Mouse (Mus musculus) cortical plate, adult 2 months (tissue): ENCODE results near the gene Sema6d. TPM values are rescaled to one million over a fixed set of nuclear protein-coding genes. Genes with fewer than 3 reads are reported as not detected.

ENCODE experiments used
- H3K27ac ChIP-seq: fragments of 200-500 bp; 2 replicates; pipeline ENCODE4 v1.5.1; 2012; ENCODE audit warnings: low read length, control low read depth, inconsistent platforms; ENCODE audit not compliant: insufficient read depth
- H3K4me1 ChIP-seq: fragments of 200-500 bp; 2 replicates; pipeline ENCODE4 v1.6.1; 2011; ENCODE audit warnings: low read length; ENCODE audit not compliant: control insufficient read depth, insufficient read depth
- H3K4me3 ChIP-seq: fragments of 200-500 bp; 2 replicates; pipeline ENCODE4 v1.5.1; 2011; ENCODE audit warnings: mild to moderate bottlenecking, low read length, control low read depth; ENCODE audit not compliant: insufficient read depth
- CTCF ChIP-seq: fragments of 200-500 bp; IDR thresholded peaks from 2 replicates; pipeline ENCODE4 v1.5.1; 2011; ENCODE audit warnings: mild to moderate bottlenecking, control low read depth, low read length; ENCODE audit not compliant: insufficient read depth; ENCODE audit errors: extremely low read depth
- POLR2A ChIP-seq: fragments of 200-500 bp; IDR thresholded peaks from 2 replicates; pipeline ENCODE4 v1.6.1; 2011; ENCODE audit warnings: mild to moderate bottlenecking, low read length, control low read depth; ENCODE audit not compliant: insufficient read depth; ENCODE audit errors: extremely low read depth
- polyA plus RNA-seq: library from polyadenylated mRNA; depleted of rRNA; stranded (reverse); fragments of >200 nt; gene quantifications from 2 replicates; pipeline ENCODE4 v1.2.3, GENCODE M21; 2012

Gene Sema6d
- polyA plus RNA-seq, 1 experiment = 26.9 TPM

DNA sequence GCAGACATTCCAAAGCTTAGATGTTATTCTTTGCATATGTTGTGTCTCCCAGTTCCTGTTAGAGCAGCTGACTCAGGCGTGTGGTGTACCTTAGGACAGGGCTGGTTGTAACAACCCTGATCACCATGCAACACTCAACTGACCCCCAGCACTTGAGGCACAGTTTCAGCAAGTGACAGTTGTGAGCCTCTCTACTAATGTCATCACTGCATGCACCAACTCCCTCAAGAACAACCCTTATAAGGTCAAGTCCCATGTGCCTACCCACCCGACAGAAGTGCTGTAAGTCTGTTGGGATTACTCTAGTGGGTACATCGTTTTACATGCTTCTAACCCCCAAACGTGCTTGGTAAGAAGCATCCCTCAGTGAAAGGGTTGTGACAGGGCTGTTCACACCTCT lies 418.0 kb downstream of the Sema6d start:
- H3K27ac ChIP-seq = no peak overlapping the region
- TF ChIP-seq POLR2A (no peak), CTCF (no peak)
- peaks cover 2% of the 10 kb centered on the region; the same call in 1 of the 2 replicates for H3K4me1 ChIP-seq
- H3K4me3 ChIP-seq = no peak overlapping the region

GRCm38 (mm10) chr2:124509479-124509878 lies 419.7 kb downstream of the Sema6d start:
- peaks cover 2% of the 10 kb centered on the region; the same call in 1 of the 2 replicates for H3K4me1 ChIP-seq
- no peak for TF ChIP-seq POLR2A
- no peak overlapping the region for H3K27ac ChIP-seq
- H3K4me3 ChIP-seq = no peak overlapping the region

DNA sequence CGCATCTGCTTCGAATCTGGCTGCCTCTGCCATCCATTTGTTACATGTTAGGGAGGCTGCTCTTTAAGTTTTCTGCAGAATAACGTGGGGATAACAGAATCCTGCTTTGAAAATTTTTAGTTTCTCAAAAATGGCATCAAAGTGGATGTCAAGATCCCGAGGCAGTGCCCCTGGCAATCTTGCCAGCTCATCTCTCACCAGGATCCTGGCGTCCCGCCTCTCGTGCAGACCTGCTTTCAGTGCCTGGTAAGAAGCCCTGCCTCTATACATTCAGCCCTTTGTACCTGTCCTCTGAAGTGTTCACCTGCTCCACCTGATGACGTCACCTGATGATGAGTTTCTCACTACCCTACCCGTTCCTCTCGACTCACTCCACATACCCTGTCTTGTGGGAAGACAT lies 422.1 kb downstream of the Sema6d start:
- Histone ChIP-seq H3K27ac (no peak overlapping the region), H3K4me1 (peaks cover 2% of the 10 kb centered on the region; the same call in 1 of the 2 replicates), H3K4me3 (no peak overlapping the region)
- no peak for TF ChIP-seq POLR2A
- no peak for TF ChIP-seq CTCF

GRCm38 (mm10) chr2:124522426-124522825 lies 432.7 kb downstream of the Sema6d start:
- TF ChIP-seq POLR2A (no peak), CTCF (no peak)
- Histone ChIP-seq H3K4me3 (no peak overlapping the region), H3K4me1 (no peaks in the 10 kb centered on the region; the same call in 1 of the 2 replicates), H3K27ac (no peak overlapping the region)

GRCm38 (mm10) chr2:124523667-124524066 lies 433.9 kb downstream of the Sema6d start:
- Histone ChIP-seq H3K4me1 (no peaks in the 10 kb centered on the region; the same call in 1 of the 2 replicates), H3K27ac (no peak overlapping the region), H3K4me3 (no peak overlapping the region)
- TF ChIP-seq CTCF (no peak), POLR2A (no peak)

DNA sequence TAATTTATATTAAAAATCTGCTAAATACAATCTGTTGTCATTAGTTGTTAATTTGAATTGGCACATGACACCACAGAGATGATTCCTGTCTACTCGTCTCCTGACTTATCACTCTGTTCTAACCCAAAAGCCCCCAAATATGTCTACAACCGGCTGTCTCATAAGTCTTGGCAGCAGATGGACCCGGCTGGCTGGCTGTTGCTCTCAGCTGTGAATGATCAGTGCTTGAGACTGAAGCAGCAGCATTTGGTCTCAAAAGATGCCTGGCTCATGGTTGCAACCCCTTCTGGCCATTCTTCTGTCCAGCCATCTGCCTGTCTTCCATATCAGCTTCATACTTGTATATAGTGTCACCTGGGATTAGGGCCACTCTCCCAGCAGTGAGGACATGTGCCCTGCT lies 434.4 kb downstream of the Sema6d start:
- Histone ChIP-seq H3K4me1 (no peaks in the 10 kb centered on the region; the same call in 1 of the 2 replicates), H3K27ac (no peak overlapping the region), H3K4me3 (no peak overlapping the region)
- no peak for TF ChIP-seq POLR2A

DNA sequence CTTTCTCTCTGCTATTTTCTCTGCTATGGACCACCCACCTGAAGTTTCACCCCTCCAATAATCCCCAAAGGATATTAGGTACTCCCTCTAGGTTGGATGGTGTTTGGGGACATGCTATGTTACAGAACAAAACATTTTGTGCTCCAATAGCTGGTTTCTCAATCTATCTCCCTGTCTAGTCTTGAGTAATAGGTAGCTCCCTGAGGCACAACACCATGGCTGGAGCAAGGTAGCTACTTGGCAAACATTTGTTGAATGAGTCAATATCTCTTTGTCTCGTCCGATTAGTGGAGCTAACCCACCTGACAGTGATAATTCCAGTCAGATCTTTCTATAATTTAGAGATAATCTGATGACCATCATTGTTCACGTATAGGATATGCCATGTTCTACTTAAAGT lies 437.9 kb downstream of the Sema6d start:
- TF ChIP-seq POLR2A (no peak), CTCF (no peak)
- Histone ChIP-seq H3K4me1 (no peaks in the 10 kb centered on the region), H3K27ac (no peak overlapping the region), H3K4me3 (no peak overlapping the region)

GRCm38 (mm10) chr2:124530441-124530840 lies 440.7 kb downstream of the Sema6d start:
- no peaks in the 10 kb centered on the region for H3K4me1 ChIP-seq
- no peak for TF ChIP-seq CTCF
- no peak for TF ChIP-seq POLR2A
- H3K4me3 ChIP-seq = no peak overlapping the region
- H3K27ac ChIP-seq = no peak overlapping the region

DNA sequence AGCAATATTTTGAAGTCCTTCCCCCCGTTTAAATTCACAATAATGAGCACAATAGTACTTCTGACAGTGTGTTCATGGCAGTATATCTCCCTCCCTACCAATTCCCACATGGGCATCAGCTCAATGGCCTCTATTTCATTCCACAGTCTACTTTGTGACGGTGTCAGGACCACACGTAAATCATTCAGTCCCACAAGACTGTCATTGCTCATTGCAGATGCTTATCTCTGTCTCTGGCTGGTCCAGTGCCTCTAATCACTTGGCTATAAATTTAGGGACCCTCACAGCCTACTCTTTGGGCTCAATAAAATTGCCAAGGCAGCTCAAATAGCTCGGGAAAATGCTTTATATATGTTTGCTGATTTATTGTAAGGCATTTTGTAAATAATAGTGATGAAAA lies 441.3 kb downstream of the Sema6d start:
- H3K4me1 ChIP-seq = no peaks in the 10 kb centered on the region
- no peak for TF ChIP-seq CTCF
- TF ChIP-seq POLR2A = no peak
- no peak overlapping the region for H3K27ac ChIP-seq
- H3K4me3 ChIP-seq = no peak overlapping the region

DNA sequence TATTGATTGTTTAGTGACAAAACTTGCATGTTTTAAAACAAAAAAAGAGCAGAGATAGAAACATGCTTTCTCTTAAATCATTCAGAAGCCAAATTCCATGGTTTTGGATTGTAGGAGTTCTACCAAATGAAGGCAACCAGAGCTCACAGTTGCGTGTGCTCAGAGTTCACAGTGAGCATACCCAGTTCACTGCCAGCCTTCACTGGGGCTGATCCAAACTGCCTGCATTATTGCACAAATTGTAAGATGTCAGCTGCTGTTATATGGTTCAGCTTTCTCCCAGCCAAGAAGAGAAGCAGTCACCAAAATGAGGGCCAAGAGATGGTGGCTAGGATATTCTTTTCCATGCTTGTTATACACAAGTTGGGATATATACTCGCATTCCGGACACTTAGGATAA lies 443.1 kb downstream of the Sema6d start:
- TF ChIP-seq POLR2A = no peak
- no peak for TF ChIP-seq CTCF
- H3K27ac ChIP-seq = no peak overlapping the region

DNA sequence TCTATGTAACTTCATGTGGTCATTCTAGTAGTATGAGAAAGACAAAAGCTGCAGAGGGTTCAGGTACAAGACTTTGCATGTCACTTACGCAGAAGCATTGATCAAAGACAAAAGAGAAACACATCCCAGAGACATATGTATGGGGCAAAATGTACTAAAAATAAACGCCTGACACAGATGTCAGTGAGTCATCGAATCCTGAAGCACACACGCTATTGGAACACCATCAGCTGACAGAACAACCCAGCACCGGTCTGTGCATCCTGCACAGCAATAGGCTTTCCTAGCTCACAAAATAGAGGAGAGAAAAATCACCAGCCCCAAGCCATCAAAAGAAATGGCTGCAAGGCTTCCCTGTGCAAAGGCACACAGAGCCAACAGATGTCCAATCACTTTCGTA lies 443.8 kb downstream of the Sema6d start:
- H3K4me1 ChIP-seq = no peaks in the 10 kb centered on the region
- H3K4me3 ChIP-seq = no peak overlapping the region
- TF ChIP-seq CTCF (no peak), POLR2A (no peak)
- H3K27ac ChIP-seq = no peak overlapping the region

More for the DNA sequence above, 443.1 kb downstream of the Sema6d start:
- Histone ChIP-seq H3K4me3 (no peak overlapping the region), H3K4me1 (no peaks in the 10 kb centered on the region)
